Mouse (Mus musculus): Measurements from ENCODE around the gene Nrd1. TPM values are rescaled to one million over a fixed set of nuclear protein-coding genes. Genes with fewer than 3 reads are reported as not detected.

Nrd1 gene
- polyA plus RNA-seq, 1 experiment, result 113 TPM

DNA sequence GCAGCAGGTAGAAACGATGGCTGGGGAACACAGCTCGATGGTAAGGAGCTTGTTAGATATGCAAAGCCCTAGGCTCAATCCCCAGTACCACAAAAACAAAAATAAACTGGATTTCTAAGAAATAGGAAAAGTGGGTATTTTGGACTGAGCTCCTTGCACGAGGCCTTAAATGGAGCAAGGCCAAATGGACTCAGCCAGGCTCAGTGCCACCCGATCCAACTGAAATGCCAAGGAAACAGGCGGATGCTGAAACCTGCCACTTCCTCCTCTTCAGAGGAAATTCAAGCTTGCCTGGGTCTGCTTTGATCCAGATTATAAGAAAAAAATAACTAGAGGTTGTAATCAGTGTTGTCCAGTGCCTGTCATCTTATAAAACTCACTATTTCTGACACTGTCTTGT is 88.7 kb downstream of the Nrd1 start:
- Histone ChIP-seq H3K27ac (ENCODE audit: control insufficient read depth, insufficient read depth, low read depth, low read length, poor library complexity) (no peak overlapping the region), H3K4me1 (ENCODE audit: control insufficient read depth, insufficient read depth, low read length) (no peaks in the 10 kb centered on the region), H3K4me3 (replicated peaks; ENCODE audit: control insufficient read depth, low read depth, low read length) (no peak overlapping the region)
- 75% methylated on average over 5 of the region's 5 CpGs for WGBS
- TF ChIP-seq CTCF (IDR thresholded peaks at IDR 0.05; ENCODE audit: control insufficient read depth, insufficient read depth, low read length) (no peak), POLR2A (IDR thresholded peaks at IDR 0.05; ENCODE audit: borderline replicate concordance, control insufficient read depth, low read depth, low read length) (no peak)

DNA sequence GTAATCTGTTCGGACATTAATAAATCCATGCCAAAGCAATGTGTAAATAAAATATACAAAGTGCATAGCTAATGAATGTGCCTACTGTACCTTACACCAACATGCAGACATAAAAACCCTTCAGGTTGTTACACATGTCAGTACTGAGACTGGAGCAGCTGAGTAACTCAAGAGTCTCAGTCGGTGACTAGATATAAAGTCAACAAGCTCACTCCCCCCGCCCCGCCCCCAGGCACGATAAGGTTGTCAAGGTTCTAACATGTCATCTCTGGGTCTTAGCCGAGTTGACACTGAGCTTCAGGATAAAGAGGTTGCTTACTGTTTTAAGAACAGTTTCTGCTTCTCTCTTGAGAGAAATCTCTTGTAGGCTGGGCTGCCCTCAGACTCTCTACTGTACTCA is 89.5 kb downstream of the Nrd1 start:
- TF ChIP-seq POLR2A (IDR thresholded peaks at IDR 0.05; ENCODE audit: borderline replicate concordance, control insufficient read depth, low read depth, low read length), result no peak
- TF ChIP-seq CTCF (IDR thresholded peaks at IDR 0.05; ENCODE audit: control insufficient read depth, insufficient read depth, low read length), result no peak
- 73% methylated on average over 6 of the region's 6 CpGs for WGBS
- H3K4me1 ChIP-seq (ENCODE audit: control insufficient read depth, insufficient read depth, low read length), result no peaks in the 10 kb centered on the region
- no peak overlapping the region for H3K4me3 ChIP-seq (replicated peaks; ENCODE audit: control insufficient read depth, low read depth, low read length)
- H3K27ac ChIP-seq (ENCODE audit: control insufficient read depth, insufficient read depth, low read depth, low read length, poor library complexity), result no peak overlapping the region

DNA sequence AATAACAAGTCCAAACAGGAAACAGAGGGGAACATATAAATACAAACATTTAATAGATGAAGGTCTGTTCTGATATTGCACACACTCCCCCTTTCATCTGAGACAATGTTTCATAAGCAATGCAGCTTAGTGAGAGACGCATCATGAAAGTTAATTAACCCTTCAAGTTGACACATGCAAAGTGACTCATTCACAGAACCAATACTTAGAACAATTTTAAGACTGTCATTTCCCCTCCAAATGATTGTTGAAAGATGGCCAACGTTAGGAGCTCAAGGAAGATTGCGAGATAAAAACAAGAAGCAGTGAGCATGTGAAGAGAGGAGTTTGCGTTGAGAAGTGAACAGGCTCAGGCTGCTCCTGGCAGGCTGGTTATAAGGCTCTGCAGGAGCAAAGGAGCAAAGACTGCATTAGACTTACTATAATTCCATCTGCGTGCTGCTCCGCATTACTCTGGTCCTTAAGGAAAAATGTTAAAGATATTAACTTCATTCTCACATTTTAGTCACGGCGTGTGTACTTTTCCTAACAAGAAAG is 90.9 kb downstream of the Nrd1 start:
- TF ChIP-seq CTCF (IDR thresholded peaks at IDR 0.05; ENCODE audit: control insufficient read depth, insufficient read depth, low read length) (no peak), POLR2A (IDR thresholded peaks at IDR 0.05; ENCODE audit: borderline replicate concordance, control insufficient read depth, low read depth, low read length) (no peak)
- H3K27ac ChIP-seq (ENCODE audit: control insufficient read depth, insufficient read depth, low read depth, low read length, poor library complexity), result no peak overlapping the region
- WGBS, result 78% methylated on average over 8 of the region's 8 CpGs
- H3K4me3 ChIP-seq (replicated peaks; ENCODE audit: control insufficient read depth, low read depth, low read length), result no peak overlapping the region
- no peaks in the 10 kb centered on the region for H3K4me1 ChIP-seq (ENCODE audit: control insufficient read depth, insufficient read depth, low read length)

DNA sequence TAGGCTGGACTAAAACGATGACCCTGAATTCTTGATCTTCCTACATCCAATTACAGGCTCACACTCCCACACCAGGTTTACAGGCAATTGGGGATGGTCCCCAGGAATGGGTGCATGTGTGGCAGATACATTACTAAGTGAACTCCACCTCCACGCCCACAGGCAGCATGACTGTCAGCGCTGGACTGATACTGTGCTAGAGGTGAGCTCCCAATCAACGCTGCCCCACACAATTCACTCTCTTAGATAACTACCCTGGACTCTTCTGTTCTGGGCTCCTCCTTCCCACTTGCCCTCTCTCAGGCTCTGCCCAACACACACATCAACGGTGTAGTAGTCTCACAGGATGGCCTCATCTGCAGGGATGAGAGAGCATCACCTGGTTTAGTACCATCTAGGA is 91.9 kb downstream of the Nrd1 start:
- no peak overlapping the region for H3K27ac ChIP-seq (ENCODE audit: control insufficient read depth, insufficient read depth, low read depth, low read length, poor library complexity)
- WGBS, result 83% methylated on average over 5 of the region's 5 CpGs
- H3K4me3 ChIP-seq (replicated peaks; ENCODE audit: control insufficient read depth, low read depth, low read length), result no peak overlapping the region
- TF ChIP-seq POLR2A (IDR thresholded peaks at IDR 0.05; ENCODE audit: borderline replicate concordance, control insufficient read depth, low read depth, low read length) (no peak), CTCF (IDR thresholded peaks at IDR 0.05; ENCODE audit: control insufficient read depth, insufficient read depth, low read length) (no peak)
- no peaks in the 10 kb centered on the region for H3K4me1 ChIP-seq (ENCODE audit: control insufficient read depth, insufficient read depth, low read length)

DNA sequence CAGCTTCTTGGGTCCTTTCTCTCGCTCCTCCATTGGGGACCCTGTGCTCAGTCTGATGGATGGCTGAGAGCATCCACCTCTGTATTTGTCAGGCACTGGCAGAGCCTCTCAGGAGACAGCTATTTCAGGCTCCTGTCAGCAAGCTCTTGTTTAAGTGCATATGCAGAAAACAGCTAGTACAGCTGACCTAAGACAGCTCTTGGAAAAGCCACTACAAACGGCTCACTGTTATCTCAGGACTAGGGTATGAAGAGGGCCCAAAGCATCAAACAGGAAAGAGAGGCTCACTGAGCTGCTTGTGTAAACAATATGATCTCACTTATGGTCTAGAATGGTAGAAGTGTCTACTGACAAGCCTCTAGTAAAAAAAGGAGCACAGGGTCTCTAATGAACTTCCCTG is 93.8 kb downstream of the Nrd1 start:
- TF ChIP-seq CTCF (IDR thresholded peaks at IDR 0.05; ENCODE audit: control insufficient read depth, insufficient read depth, low read length) (no peak), POLR2A (IDR thresholded peaks at IDR 0.05; ENCODE audit: borderline replicate concordance, control insufficient read depth, low read depth, low read length) (no peak)
- WGBS, result 84% methylated on average over 2 of the region's 2 CpGs
- no peaks in the 10 kb centered on the region for H3K4me1 ChIP-seq (ENCODE audit: control insufficient read depth, insufficient read depth, low read length)
- H3K4me3 ChIP-seq (replicated peaks; ENCODE audit: control insufficient read depth, low read depth, low read length), result no peak overlapping the region
- H3K27ac ChIP-seq (ENCODE audit: control insufficient read depth, insufficient read depth, low read depth, low read length, poor library complexity), result no peak overlapping the region

DNA sequence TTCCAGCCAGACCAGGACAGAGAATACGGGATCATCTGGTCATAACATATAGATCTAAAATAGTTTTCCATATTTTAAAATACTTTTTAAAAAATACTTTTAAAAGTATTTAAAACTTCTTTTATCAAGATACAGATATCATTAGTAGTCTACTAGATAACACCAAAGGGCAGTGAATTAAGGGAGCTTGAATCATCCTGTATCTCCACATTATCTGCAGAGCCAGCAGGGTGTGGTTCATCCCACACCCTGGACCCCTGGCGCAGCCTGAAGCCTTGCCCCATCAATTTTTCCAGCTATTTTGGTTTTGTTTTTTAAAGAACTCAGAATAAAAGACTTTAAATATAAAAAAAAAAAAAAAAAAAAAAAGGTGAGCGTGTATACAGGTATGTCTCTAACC is 98.4 kb downstream of the Nrd1 start:
- Histone ChIP-seq H3K4me1 (ENCODE audit: control insufficient read depth, insufficient read depth, low read length) (no peaks in the 10 kb centered on the region; the same call in 1 of the 2 replicates), H3K4me3 (replicated peaks; ENCODE audit: control insufficient read depth, low read depth, low read length) (no peak overlapping the region), H3K27ac (ENCODE audit: control insufficient read depth, insufficient read depth, low read depth, low read length, poor library complexity) (no peak overlapping the region)
- WGBS, result 76% methylated on average over 3 of the region's 3 CpGs
- TF ChIP-seq POLR2A (IDR thresholded peaks at IDR 0.05; ENCODE audit: borderline replicate concordance, control insufficient read depth, low read depth, low read length) (no peak), CTCF (IDR thresholded peaks at IDR 0.05; ENCODE audit: control insufficient read depth, insufficient read depth, low read length) (no peak)

DNA sequence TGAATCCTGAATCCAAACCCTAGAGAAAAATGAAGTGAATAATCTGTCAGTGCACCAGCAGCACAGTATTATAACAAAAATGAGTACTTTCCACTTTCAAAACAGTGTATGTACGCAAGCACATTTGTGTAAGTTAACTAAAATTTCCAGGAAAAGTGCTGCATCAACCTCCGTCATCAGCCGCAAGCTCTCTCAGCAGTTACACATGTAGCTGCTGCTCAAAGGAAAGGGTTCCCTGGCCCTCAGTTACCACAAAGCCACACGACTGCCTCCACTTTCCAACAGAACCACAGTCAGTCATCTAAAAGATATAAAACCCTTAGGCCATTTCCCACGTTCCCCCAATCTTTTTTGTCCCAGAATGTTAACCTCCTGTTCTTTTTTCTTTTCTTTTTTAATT is 102.1 kb downstream of the Nrd1 start:
- 22% methylated on average over 5 of the region's 5 CpGs for WGBS
- H3K4me3 ChIP-seq (replicated peaks; ENCODE audit: control insufficient read depth, low read depth, low read length), result no peak overlapping the region
- no peak overlapping the region for H3K27ac ChIP-seq (ENCODE audit: control insufficient read depth, insufficient read depth, low read depth, low read length, poor library complexity)
- H3K4me1 ChIP-seq (ENCODE audit: control insufficient read depth, insufficient read depth, low read length), result no peaks in the 10 kb centered on the region; the same call in 1 of the 2 replicates
- TF ChIP-seq POLR2A (IDR thresholded peaks at IDR 0.05; ENCODE audit: borderline replicate concordance, control insufficient read depth, low read depth, low read length) (no peak), CTCF (IDR thresholded peaks at IDR 0.05; ENCODE audit: control insufficient read depth, insufficient read depth, low read length) (no peak)

DNA sequence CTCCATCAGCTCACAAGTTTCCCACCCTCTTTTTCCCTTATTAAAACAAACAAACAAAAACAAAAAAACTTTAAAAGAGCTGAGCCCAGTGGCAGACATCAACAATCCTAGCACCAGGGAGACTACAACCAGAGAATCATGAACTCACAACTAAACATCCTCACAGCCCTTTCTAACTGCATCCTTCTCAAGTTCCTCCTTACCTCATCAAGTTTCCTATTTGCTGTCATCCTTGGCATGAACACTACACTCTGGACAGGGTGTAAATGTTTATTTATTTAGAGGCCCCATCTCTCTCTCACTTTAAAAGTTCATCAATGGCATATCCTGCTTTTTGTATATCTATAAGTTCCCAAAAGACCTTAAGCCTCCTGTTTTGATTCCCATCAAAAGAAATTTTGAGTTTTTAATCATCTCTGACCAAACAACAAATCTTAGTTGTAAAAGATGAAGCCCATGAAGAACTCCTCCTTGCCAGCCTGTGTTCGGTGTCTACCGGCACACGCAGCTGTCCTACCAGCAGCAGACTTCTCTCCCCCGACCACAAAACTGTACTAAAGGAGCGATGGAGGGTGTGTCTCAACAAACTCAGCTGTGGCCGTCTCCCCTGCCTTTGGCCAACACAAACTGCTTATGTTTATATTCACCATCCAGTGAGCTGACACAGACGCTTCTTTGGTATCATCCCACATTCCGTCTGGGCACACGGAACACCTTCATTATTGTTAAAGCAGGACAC is 102.9 kb downstream of the Nrd1 start:
- WGBS, result 31% methylated on average over 9 of the region's 9 CpGs
- H3K4me1 ChIP-seq (ENCODE audit: control insufficient read depth, insufficient read depth, low read length), result no peaks in the 10 kb centered on the region; the same call in 1 of the 2 replicates
- no peak overlapping the region for H3K27ac ChIP-seq (ENCODE audit: control insufficient read depth, insufficient read depth, low read depth, low read length, poor library complexity)
- TF ChIP-seq CTCF (IDR thresholded peaks at IDR 0.05; ENCODE audit: control insufficient read depth, insufficient read depth, low read length) (no peak), POLR2A (IDR thresholded peaks at IDR 0.05; ENCODE audit: borderline replicate concordance, control insufficient read depth, low read depth, low read length) (no peak)
- no peak overlapping the region for H3K4me3 ChIP-seq (replicated peaks; ENCODE audit: control insufficient read depth, low read depth, low read length)
